Mouse (Mus musculus) layer of hippocampus, postnatal 25 days (tissue): ENCODE measurements around the gene Gm44. TPM values are rescaled to one million over a fixed set of nuclear protein-coding genes. Genes with fewer than 3 reads are reported as not detected.
"Not testable (repeated sequence)": the region's sequence is repeated elsewhere in the genome, so short reads cannot be mapped to it uniquely, and the experiment has no call there.

Experiments
- DNase-seq, 2 experiments: peaks; one replicate each; pipeline ENCODE4 v3.0.0; 2022; ENCODE audit warnings: mixed read lengths in 2 of 2, low spot score in 1 of 2; ENCODE audit errors: extremely low spot score in 1 of 2
- total RNA-seq, 2 experiments: library from RNA; stranded (reverse); gene quantifications; 2 replicates each; pipeline ENCODE4 v1.2.3; 2021

The Gm44 gene
- not detected for total RNA-seq

DNA sequence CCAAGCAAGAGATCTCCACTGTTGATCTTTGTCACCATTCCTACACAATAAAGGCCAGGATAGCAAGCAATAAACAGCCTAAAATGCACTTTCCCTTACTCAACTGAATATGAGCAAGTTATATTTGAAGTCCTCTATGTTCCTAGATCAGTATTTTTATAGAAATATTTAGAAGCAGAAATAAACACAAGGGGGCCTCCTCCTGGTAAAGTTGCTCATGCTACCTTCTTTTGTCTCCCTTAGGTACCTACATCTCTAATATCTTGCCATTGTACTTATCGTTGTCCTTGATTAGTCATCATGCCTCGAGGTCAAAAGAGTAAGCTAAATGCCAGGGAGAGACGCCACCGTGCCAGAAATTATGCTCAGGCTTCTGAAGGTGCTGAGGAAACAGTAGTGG is at the start of gene Gm44:
TSS of gene Gm44 (plus strand) at position 301 of the 400 bp plus-strand sequence.
- no peak for DNase-seq

DNA sequence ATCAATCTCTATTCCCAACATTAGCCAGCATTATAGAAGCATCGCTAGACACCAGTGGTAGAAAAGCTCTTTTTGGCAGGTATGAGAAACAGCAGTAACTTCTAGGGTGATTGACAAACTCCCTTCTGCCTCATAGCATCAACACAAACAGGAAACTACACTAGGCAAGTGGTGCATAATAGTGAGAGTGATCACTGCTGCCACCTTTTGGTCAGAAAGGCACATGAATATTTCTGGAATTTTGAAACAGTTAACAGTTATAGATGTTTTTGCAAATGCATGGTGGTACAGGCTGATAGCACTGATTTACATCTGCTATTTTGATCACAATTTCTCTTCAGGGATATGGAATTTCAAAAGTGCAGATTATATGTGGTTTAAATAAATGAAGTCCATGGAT is 36.0 kb downstream of the Gm44 start:
- no peak for DNase-seq

DNA sequence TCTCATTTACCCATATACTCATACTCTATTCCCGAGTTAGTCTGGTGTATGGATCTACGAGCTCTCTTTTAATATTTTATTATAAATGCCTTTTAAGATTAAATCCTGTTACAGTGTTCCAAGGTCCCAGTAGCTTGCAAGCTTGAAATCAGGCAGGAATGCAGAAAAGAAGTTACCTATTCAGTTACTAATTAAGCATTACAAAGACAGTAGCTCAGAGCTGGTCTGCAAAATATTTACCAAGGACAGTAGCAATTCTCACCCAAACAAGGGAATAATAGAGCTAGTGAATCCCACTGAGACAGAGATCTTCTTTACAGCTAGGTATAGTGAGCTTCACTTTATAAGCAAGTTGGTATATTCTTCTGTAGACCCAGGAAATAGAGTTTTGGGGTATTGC is 46.3 kb downstream of the Gm44 start:
- not testable (repeated sequence) for DNase-seq
